Mouse (Mus musculus): ENCODE measurements around the gene Lrrc59. TPM values are rescaled to one million over a fixed set of nuclear protein-coding genes. Genes with fewer than 3 reads are reported as not detected.

Lrrc59 gene
- polyA plus RNA-seq, 1 experiment from 2014 or later: 138 TPM

GRCm38 (mm10) chr11:94601321-94602281, 28.0 kb upstream of the Lrrc59 start, which contains the start of gene Acsf2:
Gene Acsf2, minus strand, starts transcription at chr11:94601871.
- no peak within 1 kb of the TSS for H3K27ac ChIP-seq (replicated peaks; ENCODE audit: low read depth, low read length)
- WGBS: 3% methylated on average over 49 of the region's 52 CpGs
- H3K4me1 ChIP-seq (ENCODE audit: control insufficient read depth, insufficient read depth, low read length): peaks cover 12% of the 10 kb centered on the region
- H3K4me2 ChIP-seq (ENCODE audit: low read length): peak within 1 kb of the TSS; percentile 70
- DNase-seq: peak; percentile 69
- peak; percentile 74; the same call in 1 of the 2 replicates for ATAC-seq (ENCODE audit: low FRiP score, low TSS enrichment)
- H3K27me3 ChIP-seq (ENCODE audit: control insufficient read depth, insufficient read depth, low read length): no peaks in the 10 kb centered on the region
- H3K9me3 ChIP-seq (ENCODE audit: control insufficient read depth, low read length): no peaks in the 10 kb centered on the region
- peak within 1 kb of the TSS; percentile 37 for H3K4me3 ChIP-seq (replicated peaks; ENCODE audit: low read depth, low read length)
- H3K36me3 ChIP-seq (ENCODE audit: control insufficient read depth, insufficient read depth, low read length): no peaks in the 10 kb centered on the region
- H3K9ac ChIP-seq (replicated peaks; ENCODE audit: low read length): peak within 1 kb of the TSS; percentile 36; the same call in 1 of the 2 replicates

- DNase-seq: no peak
- no peak for ATAC-seq (ENCODE audit: low FRiP score, low TSS enrichment)
These were observed 27.1 kb upstream of the Lrrc59 start for GRCm38 (mm10) chr11:94602356-94602955.

GRCm38 (mm10) chr11:94610744-94611740, 18.5 kb upstream of the Lrrc59 start:
- Histone ChIP-seq H3K4me2 (ENCODE audit: low read length) (no peak overlapping the region), H3K4me3 (replicated peaks; ENCODE audit: low read depth, low read length) (no peak overlapping the region), H3K4me1 (ENCODE audit: control insufficient read depth, insufficient read depth, low read length) (no peaks in the 10 kb centered on the region), H3K36me3 (ENCODE audit: control insufficient read depth, insufficient read depth, low read length) (no peaks in the 10 kb centered on the region), H3K27ac (replicated peaks; ENCODE audit: low read depth, low read length) (no peak overlapping the region), H3K9me3 (ENCODE audit: control insufficient read depth, low read length) (no peaks in the 10 kb centered on the region), H3K27me3 (ENCODE audit: control insufficient read depth, insufficient read depth, low read length) (no peaks in the 10 kb centered on the region), H3K9ac (replicated peaks; ENCODE audit: low read length) (no peak overlapping the region)
- DNase-seq: no peak
- ATAC-seq (ENCODE audit: low FRiP score, low TSS enrichment): no peak
- WGBS: 80% methylated on average over 4 of the region's 4 CpGs

More at GRCm38 (mm10) chr11:94602356-94602955, 27.1 kb upstream of the Lrrc59 start:
- no peaks in the 10 kb centered on the region for H3K9me3 ChIP-seq (ENCODE audit: control insufficient read depth, low read length)
- H3K4me1 ChIP-seq (ENCODE audit: control insufficient read depth, insufficient read depth, low read length): peaks cover 12% of the 10 kb centered on the region
- no peak overlapping the region for H3K27ac ChIP-seq (replicated peaks; ENCODE audit: low read depth, low read length)
- H3K36me3 ChIP-seq (ENCODE audit: control insufficient read depth, insufficient read depth, low read length): no peaks in the 10 kb centered on the region
- H3K4me2 ChIP-seq (ENCODE audit: low read length): peak overlapping the region; percentile 70; the same call in 1 of the 2 replicates
- no peaks in the 10 kb centered on the region for H3K27me3 ChIP-seq (ENCODE audit: control insufficient read depth, insufficient read depth, low read length)
- no peak overlapping the region for H3K4me3 ChIP-seq (replicated peaks; ENCODE audit: low read depth, low read length)
- 74% methylated on average over 11 of the region's 11 CpGs for WGBS
- H3K9ac ChIP-seq (replicated peaks; ENCODE audit: low read length): no peak overlapping the region

- H3K36me3 ChIP-seq (ENCODE audit: control insufficient read depth, insufficient read depth, low read length): no peaks in the 10 kb centered on the region
- ATAC-seq (ENCODE audit: low FRiP score, low TSS enrichment) (no peak), DNase-seq (no peak)
- no peaks in the 10 kb centered on the region for H3K4me1 ChIP-seq (ENCODE audit: control insufficient read depth, insufficient read depth, low read length)
- no peaks in the 10 kb centered on the region for H3K27me3 ChIP-seq (ENCODE audit: control insufficient read depth, insufficient read depth, low read length)
- no peak overlapping the region for H3K4me2 ChIP-seq (ENCODE audit: low read length)
- no peaks in the 10 kb centered on the region for H3K9me3 ChIP-seq (ENCODE audit: control insufficient read depth, low read length)
- 62% methylated on average over 4 of the region's 4 CpGs for WGBS
- no peak overlapping the region for H3K27ac ChIP-seq (replicated peaks; ENCODE audit: low read depth, low read length)
- no peak overlapping the region for H3K4me3 ChIP-seq (replicated peaks; ENCODE audit: low read depth, low read length)
- no peak overlapping the region for H3K9ac ChIP-seq (replicated peaks; ENCODE audit: low read length)
These were observed 15.0 kb upstream of the Lrrc59 start for GRCm38 (mm10) chr11:94614603-94615002.

GRCm38 (mm10) chr11:94615494-94615893, 14.1 kb upstream of the Lrrc59 start:
- Histone ChIP-seq H3K27ac (replicated peaks; ENCODE audit: low read depth, low read length) (no peak overlapping the region), H3K4me1 (ENCODE audit: control insufficient read depth, insufficient read depth, low read length) (no peaks in the 10 kb centered on the region), H3K9me3 (ENCODE audit: control insufficient read depth, low read length) (no peaks in the 10 kb centered on the region), H3K36me3 (ENCODE audit: control insufficient read depth, insufficient read depth, low read length) (no peaks in the 10 kb centered on the region), H3K27me3 (ENCODE audit: control insufficient read depth, insufficient read depth, low read length) (no peaks in the 10 kb centered on the region), H3K4me3 (replicated peaks; ENCODE audit: low read depth, low read length) (no peak overlapping the region), H3K4me2 (ENCODE audit: low read length) (no peak overlapping the region), H3K9ac (replicated peaks; ENCODE audit: low read length) (no peak overlapping the region)
- 7% methylated on average over 4 of the region's 4 CpGs for WGBS
- ATAC-seq (ENCODE audit: low FRiP score, low TSS enrichment) (0 out of 2 replicates have a peak, but pooled peaks have one; percentile 50), DNase-seq (peak; percentile 69)

- DNase-seq (no peak), ATAC-seq (ENCODE audit: low FRiP score, low TSS enrichment) (no peak)
- no peak overlapping the region for H3K4me3 ChIP-seq (replicated peaks; ENCODE audit: low read depth, low read length)
- H3K9ac ChIP-seq (replicated peaks; ENCODE audit: low read length): no peak overlapping the region
- H3K9me3 ChIP-seq (ENCODE audit: control insufficient read depth, low read length): no peaks in the 10 kb centered on the region
- H3K4me1 ChIP-seq (ENCODE audit: control insufficient read depth, insufficient read depth, low read length): no peaks in the 10 kb centered on the region
- no peak overlapping the region for H3K27ac ChIP-seq (replicated peaks; ENCODE audit: low read depth, low read length)
- no peaks in the 10 kb centered on the region for H3K36me3 ChIP-seq (ENCODE audit: control insufficient read depth, insufficient read depth, low read length)
- WGBS: 94% methylated on average over 2 of the region's 2 CpGs
- no peak overlapping the region for H3K4me2 ChIP-seq (ENCODE audit: low read length)
- H3K27me3 ChIP-seq (ENCODE audit: control insufficient read depth, insufficient read depth, low read length): no peaks in the 10 kb centered on the region
These were observed 11.9 kb upstream of the Lrrc59 start for GRCm38 (mm10) chr11:94617646-94618045.

- no peak overlapping the region for H3K4me3 ChIP-seq (replicated peaks; ENCODE audit: low read depth, low read length)
- ATAC-seq (ENCODE audit: low FRiP score, low TSS enrichment): no peak
- no peak overlapping the region for H3K9ac ChIP-seq (replicated peaks; ENCODE audit: low read length)
- no peak overlapping the region for H3K27ac ChIP-seq (replicated peaks; ENCODE audit: low read depth, low read length)
- H3K4me1 ChIP-seq (ENCODE audit: control insufficient read depth, insufficient read depth, low read length): no peaks in the 10 kb centered on the region
- H3K36me3 ChIP-seq (ENCODE audit: control insufficient read depth, insufficient read depth, low read length): no peaks in the 10 kb centered on the region
- no peak for DNase-seq
- no peaks in the 10 kb centered on the region for H3K9me3 ChIP-seq (ENCODE audit: control insufficient read depth, low read length)
- WGBS: 50% methylated on average over 6 of the region's 6 CpGs
- H3K4me2 ChIP-seq (ENCODE audit: low read length): no peak overlapping the region
- no peaks in the 10 kb centered on the region for H3K27me3 ChIP-seq (ENCODE audit: control insufficient read depth, insufficient read depth, low read length)
These were observed 8.7 kb upstream of the Lrrc59 start for GRCm38 (mm10) chr11:94620766-94621457.

- H3K36me3 ChIP-seq (ENCODE audit: control insufficient read depth, insufficient read depth, low read length): no peaks in the 10 kb centered on the region
- no peaks in the 10 kb centered on the region for H3K4me1 ChIP-seq (ENCODE audit: control insufficient read depth, insufficient read depth, low read length)
- no peaks in the 10 kb centered on the region for H3K9me3 ChIP-seq (ENCODE audit: control insufficient read depth, low read length)
- no peak overlapping the region for H3K9ac ChIP-seq (replicated peaks; ENCODE audit: low read length)
- no peak for DNase-seq
- H3K27me3 ChIP-seq (ENCODE audit: control insufficient read depth, insufficient read depth, low read length): no peaks in the 10 kb centered on the region
- no peak for ATAC-seq (ENCODE audit: low FRiP score, low TSS enrichment)
- H3K4me2 ChIP-seq (ENCODE audit: low read length): no peak overlapping the region
- no peak overlapping the region for H3K4me3 ChIP-seq (replicated peaks; ENCODE audit: low read depth, low read length)
- H3K27ac ChIP-seq (replicated peaks; ENCODE audit: low read depth, low read length): no peak overlapping the region
These were observed 8.1 kb upstream of the Lrrc59 start for GRCm38 (mm10) chr11:94621458-94621852.

Data from midbrain, embryonic 14.5 days (tissue).